Mouse (Mus musculus): Measurements from ENCODE around the gene Saa1. TPM values are rescaled to one million over a fixed set of nuclear protein-coding genes. Genes with fewer than 3 reads are reported as not detected.
A peak's percentile ranks its signal among the peaks of the same experiment; 100 is the strongest.
"Not testable (repeated sequence)": the region's sequence is repeated elsewhere in the genome, so short reads cannot be mapped to it uniquely, and the experiment has no call there.

The Saa1 gene
- not detected for total RNA-seq (2021)
- long read RNA-seq, experiment 1 = 0 reads
- long read RNA-seq, experiment 2 = 0 reads

GRCm38 (mm10) chr7:46742880-46743279 is at the start of gene Saa1:
Gene Saa1 (minus strand): TSS chr7:46742980.
- not testable (repeated sequence) for DNase-seq

GRCm38 (mm10) chr7:46789177-46789849 is 46.5 kb upstream of the Saa1 start:
- peak; percentile 4 to 12 for DNase-seq

- DNase-seq = peak; percentile 14 to 65
Observed at GRCm38 (mm10) chr7:46770706-46771105, 27.9 kb upstream of the Saa1 start.

- DNase-seq = no peak
Observed at GRCm38 (mm10) chr7:46768451-46768850, 25.7 kb upstream of the Saa1 start.

- no peak for DNase-seq
Observed at GRCm38 (mm10) chr7:46767371-46767770, 24.6 kb upstream of the Saa1 start.

GRCm38 (mm10) chr7:46764672-46765071 is 21.9 kb upstream of the Saa1 start:
- no peak for DNase-seq

- no peak for DNase-seq
Observed at GRCm38 (mm10) chr7:46762601-46763000, 19.8 kb upstream of the Saa1 start.

GRCm38 (mm10) chr7:46761049-46761795 is 18.4 kb upstream of the Saa1 start:
- DNase-seq = no peak

GRCm38 (mm10) chr7:46751490-46751889 is 8.7 kb upstream of the Saa1 start, which contains the start of gene Saa2:
Gene Saa2 (plus strand): TSS chr7:46751790.
- DNase-seq = no peak

GRCm38 (mm10) chr7:46748459-46748858 is 5.7 kb upstream of the Saa1 start:
- peak; percentile 35 to 55 for DNase-seq

- DNase-seq = peak; percentile 50 to 64
Observed at GRCm38 (mm10) chr7:46746381-46746780, 3.6 kb upstream of the Saa1 start.

GRCm38 (mm10) chr7:46745816-46746215 is 3.0 kb upstream of the Saa1 start:
- DNase-seq = peak in 1 of 2 experiments; percentile 36

- DNase-seq = not testable (repeated sequence)
Observed at GRCm38 (mm10) chr7:46740041-46740440, 2.7 kb downstream of the Saa1 start.

- no peak for DNase-seq
Observed at GRCm38 (mm10) chr7:46738561-46739460, 4.0 kb downstream of the Saa1 start.

- peak in 1 of 2 experiments; percentile 22 for DNase-seq
Observed at GRCm38 (mm10) chr7:46734983-46735382, 7.8 kb downstream of the Saa1 start.

GRCm38 (mm10) chr7:46732458-46732857 is 10.3 kb downstream of the Saa1 start, which contains the start of gene Saa4:
Gene Saa4 (minus strand): TSS chr7:46732603.
- no peak for DNase-seq

GRCm38 (mm10) chr7:46727584-46727983 is 15.2 kb downstream of the Saa1 start:
- DNase-seq = no peak

GRCm38 (mm10) chr7:46724396-46724795 is 18.4 kb downstream of the Saa1 start:
- DNase-seq = no peak

- DNase-seq = no peak
Observed at GRCm38 (mm10) chr7:46723849-46724248, 18.9 kb downstream of the Saa1 start.

- no peak for DNase-seq
Observed at GRCm38 (mm10) chr7:46723354-46723753, 19.4 kb downstream of the Saa1 start.

- DNase-seq = no peak
Observed at GRCm38 (mm10) chr7:46720460-46720859, 22.3 kb downstream of the Saa1 start.

- peak; percentile 62 to 83 for DNase-seq
Observed at GRCm38 (mm10) chr7:46719526-46719925, 23.3 kb downstream of the Saa1 start.

Data from heart, adult 18-20 months (tissue).